9 mouse cellular contexts compared by ENCODE assay signal in the genomic region with DNA sequence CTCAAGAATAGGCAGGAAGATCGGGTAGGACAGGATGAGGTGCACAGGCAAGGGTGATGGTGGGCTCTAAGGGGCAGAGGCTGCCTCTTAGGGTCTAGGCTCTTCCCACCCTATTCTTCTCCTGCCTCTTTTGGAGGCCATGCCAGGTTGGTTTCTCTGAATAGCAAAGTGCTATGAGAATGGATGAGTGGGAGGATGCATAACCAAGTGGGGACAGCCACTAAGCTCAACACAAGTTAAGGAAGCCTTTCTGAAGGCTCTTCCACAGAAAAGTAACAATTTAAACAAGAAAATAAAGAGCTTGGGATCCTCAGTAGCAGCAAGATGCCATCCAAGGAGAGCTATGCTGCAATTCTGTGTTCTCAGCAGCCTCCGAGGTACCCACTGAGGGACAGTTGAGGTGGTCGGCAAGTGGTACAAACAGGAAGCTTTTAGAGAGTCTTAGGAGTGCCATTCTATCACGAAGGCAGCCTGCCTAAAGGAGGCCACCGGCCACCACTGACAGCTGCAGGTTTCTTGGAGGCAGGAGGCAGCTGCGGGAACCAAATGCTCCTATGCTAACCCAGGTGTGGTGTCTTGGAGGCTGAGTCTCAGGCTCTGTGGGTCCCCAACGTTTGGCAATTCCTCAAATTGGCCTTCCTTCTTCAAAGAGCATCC. TPM values are rescaled to one million over a fixed set of nuclear protein-coding genes. Genes with fewer than 3 reads are reported as not detected.
DNase-seq lines count a peak whose midpoint lies in the region; ATAC-seq lines count a peak whose summit lies in the region.
"Had no signal": no experiment of that assay in that cellular context is flagged by ENCODE, and none has a peak within 500 bp of the region (broad histone marks: within the 10 kb centered on the region; RNA-seq: fewer than 3 reads in every experiment).

No protein-coding gene starts in this region.

- H3K36me3 ChIP-seq in erythroblast, embryonic 14.5 days (ENCODE audit: control insufficient read depth) = peaks cover 10% of the 10 kb centered on the region
- H3K36me3 ChIP-seq in hindbrain, embryonic 10.5 days = no peaks in the 10 kb centered on the region
- H3K36me3 ChIP-seq in midbrain, embryonic 12.5 days = no peaks in the 10 kb centered on the region

- H3K4me3 ChIP-seq in erythroblast, embryonic 14.5 days (replicated peaks) = peak overlapping the region; percentile 54
- peak overlapping the region; percentile 38 for H3K4me3 ChIP-seq in hindbrain, embryonic 10.5 days
- H3K4me3 ChIP-seq in midbrain, embryonic 12.5 days = no peak overlapping the region

- peaks cover 6% of the 10 kb centered on the region for H3K9me3 ChIP-seq in erythroblast, embryonic 14.5 days (ENCODE audit: control insufficient read depth, low read length)
- H3K9me3 ChIP-seq in hindbrain, embryonic 10.5 days = no peaks in the 10 kb centered on the region
- H3K9me3 ChIP-seq in midbrain, embryonic 12.5 days = no peaks in the 10 kb centered on the region

- H3K27ac ChIP-seq in hindbrain, embryonic 10.5 days = peak overlapping the region; percentile 72
- H3K27ac ChIP-seq in midbrain, embryonic 12.5 days (replicated peaks) = peak overlapping the region; percentile 79

- 34% methylated on average over 7 of the region's 7 CpGs for WGBS in hindbrain, embryonic 10.5 days
- 38% methylated on average over 7 of the region's 7 CpGs for WGBS in midbrain, embryonic 12.5 days

- ATAC-seq in erythroblast, adult 5-6 weeks (replicated peaks; ENCODE audit: low FRiP score, poor library complexity, severe bottlenecking) = no peak
- peak; percentile 16 for ATAC-seq in CD4-positive, CD25-positive, alpha-beta regulatory T cell, adult 4 months
- ATAC-seq in midbrain, embryonic 12.5 days (ENCODE audit: low FRiP score, low read depth) = no peak

- no peak overlapping the region for H3K9ac ChIP-seq in midbrain, embryonic 12.5 days (replicated peaks)

- no peak for DNase-seq in hindbrain, embryonic 10.5 days (ENCODE audit: low spot score)
- no peak for DNase-seq in ovary, postnatal 14 days (ENCODE audit: low spot score)
- no peak for DNase-seq in embryo, embryonic 10.5 days (ENCODE audit: low spot score)
- no peak for DNase-seq in spleen, adult 12 weeks (ENCODE audit: low spot score)

- peaks cover 69% of the 10 kb centered on the region for H3K4me1 ChIP-seq in erythroblast, embryonic 14.5 days (ENCODE audit: control insufficient read depth)
- H3K4me1 ChIP-seq in hindbrain, embryonic 10.5 days (replicated peaks) = peaks cover 57% of the 10 kb centered on the region
- peaks cover 45% of the 10 kb centered on the region for H3K4me1 ChIP-seq in midbrain, embryonic 12.5 days

- H3K27me3 ChIP-seq in erythroblast, embryonic 14.5 days (ENCODE audit: control insufficient read depth) = peaks cover 42% of the 10 kb centered on the region
- H3K27me3 ChIP-seq in hindbrain, embryonic 10.5 days (ENCODE audit: insufficient read depth, poor library complexity, severe bottlenecking) = no peaks in the 10 kb centered on the region; the same call in 1 of the 2 replicates
- no peaks in the 10 kb centered on the region for H3K27me3 ChIP-seq in midbrain, embryonic 12.5 days

- H3K4me2 ChIP-seq in midbrain, embryonic 12.5 days (replicated peaks) = peak overlapping the region; percentile 45

RNA-seq across cellular contexts. Expression of a gene that starts 3.4 kb away (rescaled TPM):
- 1.5 and 2.9 TPM in 2 replicates for polyA plus RNA-seq in erythroblast, embryonic 14.5 days (2012)
- 3.8 TPM in 1 of 2 replicates, not detected in the other for total RNA-seq in erythroblast, adult 5-6 weeks (2015; ENCODE audit: low replicate concordance)
- 0.84 and 1.8 TPM in 2 replicates for total RNA-seq in erythroblast, adult 5-6 weeks (2017; ENCODE audit: low replicate concordance)
- 1 to 10 TPM; 1.5 to 2.0 TPM for polyA plus RNA-seq in CD4-positive, CD25-positive, alpha-beta regulatory T cell, adult 4 months (2017; shearing (Covaris generic))
- 12.3 and 15.6 TPM in 2 replicates for polyA plus RNA-seq in hindbrain, embryonic 10.5 days (2016; fragmentation: Nextera tagmentation; extraction: Ambion mirVana)
- polyA plus RNA-seq in midbrain, embryonic 12.5 days (2016; fragmentation: Nextera tagmentation; extraction: Ambion mirVana) = 16.4 and 17.2 TPM in 2 replicates

RNA-seq across cellular contexts. Expression of a gene that starts 36.4 kb away (rescaled TPM):
- 15.1 and 24.6 TPM in 2 replicates for polyA plus RNA-seq in erythroblast, embryonic 14.5 days (2012)
- total RNA-seq in erythroblast, adult 5-6 weeks (2015; ENCODE audit: low replicate concordance) = 45.3 and 64.8 TPM in 2 replicates
- 56.8 and 60.8 TPM in 2 replicates for total RNA-seq in erythroblast, adult 5-6 weeks (2017; ENCODE audit: low replicate concordance)
- polyA plus RNA-seq in CD4-positive, CD25-positive, alpha-beta regulatory T cell, adult 4 months (2017; shearing (Covaris generic)) = 100 to 1,000 TPM in 1 of 2 experiments, 10 to 100 TPM in 1; 86.2 to 109 TPM
- polyA plus RNA-seq in hindbrain, embryonic 10.5 days (2016; fragmentation: Nextera tagmentation; extraction: Ambion mirVana) = 24.0 and 28.8 TPM in 2 replicates
- 23.4 and 25.8 TPM in 2 replicates for polyA plus RNA-seq in midbrain, embryonic 12.5 days (2016; fragmentation: Nextera tagmentation; extraction: Ambion mirVana)

RNA-seq across cellular contexts. Expression of a gene that starts 59.2 kb away (rescaled TPM):
- 0.07 TPM in 1 of 2 replicates, not detected in the other for polyA plus RNA-seq in erythroblast, embryonic 14.5 days (2012)
- total RNA-seq in erythroblast, adult 5-6 weeks (2015; ENCODE audit: low replicate concordance) = not detected in 2 replicates
- total RNA-seq in erythroblast, adult 5-6 weeks (2017; ENCODE audit: low replicate concordance) = not detected in 2 replicates
- under 1 TPM; 0.86 to 0.90 TPM for polyA plus RNA-seq in CD4-positive, CD25-positive, alpha-beta regulatory T cell, adult 4 months (2017; shearing (Covaris generic))
- polyA plus RNA-seq in hindbrain, embryonic 10.5 days (2016; fragmentation: Nextera tagmentation; extraction: Ambion mirVana) = 28.5 and 32.2 TPM in 2 replicates
- polyA plus RNA-seq in midbrain, embryonic 12.5 days (2016; fragmentation: Nextera tagmentation; extraction: Ambion mirVana) = 41.7 and 66.6 TPM in 2 replicates
- total RNA-seq: hematopoietic stem cell, adult 5-6 weeks had no signal

Comparison
In these comparisons a context has a peak if more than half of its experiments do, and no peak if none do; other contexts are left out.
1. RNA of a gene that starts 59.2 kb away (polyA plus RNA-seq): 41.7 to 66.6 TPM in midbrain, embryonic 12.5 days and 28.5 to 32.2 TPM in hindbrain, embryonic 10.5 days; 0.86 to 0.90 TPM in CD4-positive, CD25-positive, alpha-beta regulatory T cell, adult 4 months and 0.07 TPM in erythroblast, embryonic 14.5 days; every median in the first group is over 10 times any median in the second.